Mouse (Mus musculus) lung, postnatal 0 days (tissue): ENCODE results near the gene Mprip. TPM values are rescaled to one million over a fixed set of nuclear protein-coding genes. Genes with fewer than 3 reads are reported as not detected.
A peak's percentile ranks its signal among the peaks of the same experiment; 100 is the strongest.

Experiments
- ATAC-seq: fragments of 200-750 bp; cut with Nextera tagmentation; 2 replicates; pipeline ENCODE4 v1.8.0; 2017; ENCODE audit warnings: moderate library complexity
- DNase-seq: peaks from one replicate; pipeline ENCODE4 v3.0.0-alpha.2; 2016; ENCODE audit warnings: low spot score
- H3K27ac ChIP-seq: fragments of 300-500 bp; sonication (generic); 2 replicates; pipeline ENCODE4 v1.5.1; 2014; ENCODE audit warnings: antibody characterized with exemption, mild to moderate bottlenecking, low read length, mixed read lengths
- H3K27me3 ChIP-seq: fragments of 300-500 bp; sonication (generic); replicated peaks from 2 replicates; pipeline ENCODE4 v1.6.1; 2014; ENCODE audit warnings: low read length, mixed read lengths; ENCODE audit not compliant: insufficient read depth
- H3K36me3 ChIP-seq: fragments of 300-500 bp; sonication (generic); 2 replicates; pipeline ENCODE4 v1.6.1; 2014; ENCODE audit warnings: low read length, mixed read lengths; ENCODE audit not compliant: insufficient read depth
- H3K4me1 ChIP-seq: fragments of 300-500 bp; sonication (generic); 2 replicates; pipeline ENCODE4 v1.6.1; 2014; ENCODE audit warnings: antibody characterized with exemption, low read depth, low read length, mixed read lengths; ENCODE audit not compliant: insufficient read depth
- H3K4me2 ChIP-seq: fragments of 300-500 bp; sonication (generic); replicated peaks from 2 replicates; pipeline ENCODE4 v1.6.1; 2014; ENCODE audit warnings: low read depth, mild to moderate bottlenecking, low read length, moderate library complexity, mixed read lengths
- H3K4me3 ChIP-seq: fragments of 300-500 bp; sonication (generic); 2 replicates; pipeline ENCODE4 v1.5.1; 2014; ENCODE audit warnings: low read depth, low read length
- H3K9ac ChIP-seq: fragments of 300-500 bp; sonication (generic); replicated peaks from 2 replicates; pipeline ENCODE4 v1.6.1; 2014; ENCODE audit warnings: low read depth, mild to moderate bottlenecking
- H3K9me3 ChIP-seq: fragments of 300-500 bp; sonication (generic); 2 replicates; pipeline ENCODE4 v1.6.1; 2016; ENCODE audit warnings: low read length, mixed read lengths
- CTCF ChIP-seq: IDR thresholded peaks from 2 replicates; pipeline ENCODE4 v1.5.1; 2016; ENCODE audit warnings: antibody characterized with exemption, mild to moderate bottlenecking
- EP300 ChIP-seq: IDR thresholded peaks from 2 replicates; pipeline ENCODE4 v1.6.1; 2016; ENCODE audit warnings: antibody characterized with exemption, mild to moderate bottlenecking, control low read depth
- WGBS: fragments of 180-500 bp; shearing (Covaris S2); extraction: QIAGEN DNeasy Blood & Tissue Kit; methylation state at CpG from one replicate; pipeline ENCODE4 v1.1.7; 2014; 5-methylcytosine and 5-hydroxymethylcytosine counted together
- polyA plus RNA-seq: library from polyadenylated mRNA; unstranded; fragments of >200 nt; fragmentation: Nextera tagmentation; extraction: Ambion mirVana; gene quantifications from 2 replicates; pipeline ENCODE4 v1.2.1, GENCODE M21; 2015

The Mprip gene
- polyA plus RNA-seq, 1 experiment from 2014 or later, result 88.0 TPM

- Histone ChIP-seq H3K4me1 (no peaks in the 10 kb centered on the region), H3K9ac (no peak overlapping the region), H3K9me3 (no peaks in the 10 kb centered on the region), H3K36me3 (peaks cover 43% of the 10 kb centered on the region), H3K27me3 (no peaks in the 10 kb centered on the region), H3K27ac (no peak overlapping the region), H3K4me2 (no peak overlapping the region), H3K4me3 (no peak overlapping the region)
- no peak for TF ChIP-seq EP300
- TF ChIP-seq CTCF, result no peak
- DNase-seq (no peak), ATAC-seq (no peak)
- 90% methylated on average over 4 of the region's 4 CpGs for WGBS
Observed at GRCm38 (mm10) chr11:59744374-59744773, 83.3 kb downstream of the Mprip start.

GRCm38 (mm10) chr11:59745851-59746250 is 84.7 kb downstream of the Mprip start:
- H3K36me3 ChIP-seq, result peaks cover 37% of the 10 kb centered on the region
- WGBS, result 67% methylated on average over 5 of the region's 5 CpGs
- no peak overlapping the region for H3K27ac ChIP-seq
- no peak overlapping the region for H3K4me2 ChIP-seq
- H3K9ac ChIP-seq, result no peak overlapping the region
- no peaks in the 10 kb centered on the region for H3K9me3 ChIP-seq
- no peaks in the 10 kb centered on the region for H3K27me3 ChIP-seq
- ATAC-seq (no peak), DNase-seq (no peak)
- H3K4me3 ChIP-seq, result no peak overlapping the region
- no peak for TF ChIP-seq CTCF
- no peak for TF ChIP-seq EP300
- no peaks in the 10 kb centered on the region for H3K4me1 ChIP-seq

- TF ChIP-seq CTCF, result peak; percentile 90
- TF ChIP-seq EP300, result no peak
- H3K27ac ChIP-seq, result no peak overlapping the region
- no peak overlapping the region for H3K9ac ChIP-seq
- no peaks in the 10 kb centered on the region for H3K4me1 ChIP-seq
- DNase-seq (peak; percentile 69), ATAC-seq (peak; percentile 62)
- H3K36me3 ChIP-seq, result peaks cover 30% of the 10 kb centered on the region
- H3K4me3 ChIP-seq, result no peak overlapping the region
- WGBS, result 78% methylated on average over 2 of the region's 2 CpGs
- no peak overlapping the region for H3K4me2 ChIP-seq
- no peaks in the 10 kb centered on the region for H3K27me3 ChIP-seq
- no peaks in the 10 kb centered on the region for H3K9me3 ChIP-seq
Observed at GRCm38 (mm10) chr11:59746614-59747013, 85.5 kb downstream of the Mprip start.

GRCm38 (mm10) chr11:59749050-59749449 is 87.9 kb downstream of the Mprip start:
- WGBS, result 75% methylated on average over 3 of the region's 3 CpGs
- Histone ChIP-seq H3K4me3 (no peak overlapping the region), H3K36me3 (peaks cover 27% of the 10 kb centered on the region), H3K27ac (no peak overlapping the region), H3K4me2 (no peak overlapping the region), H3K4me1 (no peaks in the 10 kb centered on the region), H3K9ac (no peak overlapping the region), H3K27me3 (no peaks in the 10 kb centered on the region), H3K9me3 (no peaks in the 10 kb centered on the region)
- ATAC-seq, result peak; percentile 26; the same call in 1 of the 2 replicates
- TF ChIP-seq EP300 (no peak), CTCF (no peak)
- DNase-seq, result no peak

GRCm38 (mm10) chr11:59754504-59754903 is 93.4 kb downstream of the Mprip start:
- TF ChIP-seq CTCF (no peak), EP300 (no peak)
- Histone ChIP-seq H3K4me2 (no peak overlapping the region), H3K4me3 (no peak overlapping the region), H3K4me1 (no peaks in the 10 kb centered on the region), H3K9ac (no peak overlapping the region), H3K9me3 (no peaks in the 10 kb centered on the region), H3K36me3 (peaks cover 57% of the 10 kb centered on the region), H3K27me3 (no peaks in the 10 kb centered on the region), H3K27ac (no peak overlapping the region)
- ATAC-seq, result no peak
- 90% methylated on average over 6 of the region's 6 CpGs for WGBS
- no peak for DNase-seq

- TF ChIP-seq CTCF (no peak), EP300 (no peak)
- ATAC-seq (no peak), DNase-seq (no peak)
- Histone ChIP-seq H3K9ac (no peak overlapping the region), H3K9me3 (no peaks in the 10 kb centered on the region), H3K4me1 (no peaks in the 10 kb centered on the region), H3K27ac (no peak overlapping the region), H3K27me3 (no peaks in the 10 kb centered on the region), H3K4me2 (no peak overlapping the region), H3K4me3 (no peak overlapping the region), H3K36me3 (peaks cover 71% of the 10 kb centered on the region)
- 90% methylated on average over 4 of the region's 4 CpGs for WGBS
Observed at GRCm38 (mm10) chr11:59756351-59756750, 95.2 kb downstream of the Mprip start.
